Mouse (Mus musculus) layer of hippocampus, adult 9-11 months (tissue): ENCODE data around the gene Alg12.

ENCODE experiments used
- DNase-seq: peaks from one replicate; pipeline ENCODE4 v3.0.0; 2022

Gene Alg12

DNA sequence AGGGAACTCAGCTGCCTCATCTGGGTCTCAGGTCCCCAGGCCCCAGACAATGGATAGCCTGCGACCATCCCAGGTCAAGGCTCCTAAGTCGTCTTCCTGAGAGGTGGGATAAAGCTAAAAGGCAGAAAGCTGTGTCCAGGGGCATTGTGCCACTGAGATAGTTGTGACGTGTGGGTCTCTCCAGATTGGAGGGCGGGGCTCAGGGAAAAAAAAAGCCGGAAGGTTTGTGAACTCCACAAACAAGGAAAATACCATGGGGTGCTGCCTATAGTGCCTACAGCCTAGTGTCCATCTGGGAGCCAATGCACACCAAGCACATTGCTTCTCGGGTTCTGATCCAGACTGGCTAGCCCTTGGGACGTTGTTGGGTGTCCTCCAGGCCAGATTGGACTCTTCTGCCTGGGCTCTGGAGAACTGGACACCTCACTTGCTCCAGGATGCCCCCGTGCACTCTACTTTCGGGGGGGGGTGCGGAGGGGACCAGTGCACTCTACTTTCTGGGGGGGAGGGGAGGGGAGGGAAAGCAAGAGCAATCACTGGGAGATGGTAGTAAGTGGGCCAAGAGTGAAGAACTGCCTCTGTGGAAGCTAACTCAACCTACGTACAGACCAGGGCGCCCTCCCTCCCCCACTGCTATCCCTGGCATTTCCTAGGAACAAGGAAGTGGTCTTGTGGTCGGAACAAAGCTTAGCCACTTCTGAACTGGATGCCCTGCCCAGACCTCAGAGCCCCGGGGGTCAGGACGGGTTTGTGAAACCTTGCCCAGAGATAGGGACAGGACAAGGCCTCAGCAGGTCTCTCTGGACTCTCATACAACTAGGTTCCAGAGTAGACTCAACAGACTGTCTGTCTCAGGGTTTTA lies 36.1 kb upstream of the Alg12 start:
- DNase-seq, result no peak

DNA sequence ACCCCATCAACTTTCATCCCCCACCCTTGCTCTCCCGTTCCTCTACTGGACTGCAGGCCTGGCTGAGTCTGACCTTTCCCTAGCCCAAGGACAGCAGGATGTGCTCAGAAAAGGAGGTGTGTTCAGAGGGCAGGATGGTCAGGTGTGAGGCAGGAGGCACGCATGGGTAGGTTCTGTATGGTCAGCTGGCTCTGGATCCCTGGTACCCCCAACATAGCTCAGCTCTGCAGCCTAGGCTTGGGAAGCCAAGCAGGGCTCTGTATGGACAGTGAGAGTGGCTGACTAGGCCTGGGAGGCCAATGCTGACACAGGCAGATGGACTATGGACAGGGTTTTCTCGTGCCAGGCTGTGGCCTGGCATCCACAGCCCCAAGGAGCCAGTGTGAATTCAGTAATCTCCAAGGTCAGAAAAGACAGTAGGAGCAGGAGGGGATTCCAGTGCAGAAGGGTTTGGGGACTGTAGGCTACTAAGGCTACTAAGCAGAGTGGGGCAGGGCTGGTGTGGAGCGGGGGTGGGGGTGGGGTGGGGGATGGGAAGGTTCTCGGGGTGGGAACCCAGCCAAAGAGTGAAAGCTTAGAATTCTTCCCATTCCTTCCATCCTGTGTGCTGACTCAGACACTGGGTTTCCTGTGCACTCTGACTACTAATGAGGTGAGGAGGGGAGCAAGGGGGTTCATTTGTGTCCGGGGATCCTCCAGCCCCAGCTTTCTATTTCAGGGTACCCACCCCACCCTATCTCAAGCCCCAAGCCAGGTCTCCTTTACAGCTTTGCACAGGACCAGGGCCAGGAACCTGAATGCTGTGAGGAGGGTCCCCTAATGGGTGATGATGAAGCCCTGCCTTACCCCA lies 35.2 kb upstream of the Alg12 start:
- DNase-seq, result no peak

GRCm38 (mm10) chr15:88853106-88853505 lies 34.0 kb upstream of the Alg12 start:
- no peak for DNase-seq

DNA sequence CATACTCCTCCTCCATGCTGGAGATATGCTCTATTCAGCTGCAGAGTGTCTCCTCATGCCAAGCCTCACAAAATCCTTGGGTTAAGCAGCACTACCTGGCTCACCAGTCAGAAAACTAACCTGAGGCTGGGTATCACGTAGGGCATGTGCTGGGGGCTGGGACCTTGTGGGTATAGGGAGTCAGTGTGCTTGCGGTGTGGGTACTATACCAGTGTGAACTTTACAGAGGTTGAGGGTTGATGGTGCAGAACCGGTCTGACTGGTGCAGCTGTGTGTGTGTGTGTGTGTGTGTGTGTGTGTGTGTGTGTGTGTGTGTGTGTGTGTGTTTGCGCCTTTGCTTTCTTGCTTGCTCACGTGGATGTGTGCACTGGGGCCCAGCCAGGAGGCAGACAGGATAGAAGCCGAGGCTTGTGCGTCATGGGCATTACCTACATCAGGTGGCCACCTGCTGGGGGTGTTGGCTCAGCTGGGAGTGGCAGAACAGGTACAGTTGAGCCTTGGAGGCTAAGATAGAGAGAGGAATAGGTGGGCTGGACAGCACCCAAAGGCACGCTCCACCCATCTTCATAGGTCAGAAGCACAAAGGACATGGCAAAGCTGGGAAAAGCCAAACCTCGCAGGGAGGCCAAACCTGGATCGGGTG lies 32.5 kb upstream of the Alg12 start:
- no peak for DNase-seq

- no peak for DNase-seq
These were observed 32.0 kb upstream of the Alg12 start for GRCm38 (mm10) chr15:88851076-88851475.

GRCm38 (mm10) chr15:88850146-88850826 lies 31.2 kb upstream of the Alg12 start:
- peak; percentile 93 for DNase-seq

DNA sequence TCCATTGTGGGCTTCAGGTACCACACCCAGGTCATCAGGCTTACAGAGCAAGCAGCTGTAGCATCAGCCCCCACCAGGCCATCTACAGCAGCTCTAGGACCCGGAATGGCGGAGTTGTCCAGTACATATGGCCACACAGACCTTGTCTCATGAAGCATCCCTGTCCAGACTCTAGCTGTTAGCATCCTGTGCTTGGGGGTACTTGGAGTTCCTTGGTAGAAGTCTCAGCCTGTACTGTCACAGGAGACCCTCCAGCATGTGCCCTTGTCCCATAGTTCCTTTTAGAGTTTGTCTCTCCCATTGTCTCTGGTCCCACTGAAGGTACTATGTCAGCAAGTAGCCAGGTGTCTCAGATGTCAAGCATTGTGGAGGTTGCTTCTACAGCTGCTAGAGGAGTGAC lies 30.5 kb upstream of the Alg12 start:
- DNase-seq, result no peak

DNA sequence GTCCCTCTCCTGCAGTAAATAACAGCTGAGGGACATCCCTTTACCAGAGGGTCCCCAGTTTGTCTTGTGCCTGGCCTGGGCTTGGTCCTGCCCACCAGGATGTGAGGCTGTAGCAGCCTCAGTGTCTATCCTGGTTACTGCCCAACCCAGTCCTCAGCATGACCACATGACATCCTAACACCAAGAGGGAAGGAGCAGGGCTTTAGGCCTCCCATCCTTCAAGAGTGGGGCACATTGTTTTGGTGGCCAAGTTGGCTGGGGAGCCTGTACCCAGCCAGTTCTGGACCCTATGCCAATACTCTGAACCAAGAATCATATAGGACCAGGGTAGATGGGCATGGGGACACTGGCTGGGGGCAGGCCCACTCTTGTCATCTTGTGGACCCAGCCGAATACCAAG lies 29.5 kb upstream of the Alg12 start:
- no peak for DNase-seq

- no peak for DNase-seq
These were observed 25.8 kb upstream of the Alg12 start for GRCm38 (mm10) chr15:88844966-88845365.

DNA sequence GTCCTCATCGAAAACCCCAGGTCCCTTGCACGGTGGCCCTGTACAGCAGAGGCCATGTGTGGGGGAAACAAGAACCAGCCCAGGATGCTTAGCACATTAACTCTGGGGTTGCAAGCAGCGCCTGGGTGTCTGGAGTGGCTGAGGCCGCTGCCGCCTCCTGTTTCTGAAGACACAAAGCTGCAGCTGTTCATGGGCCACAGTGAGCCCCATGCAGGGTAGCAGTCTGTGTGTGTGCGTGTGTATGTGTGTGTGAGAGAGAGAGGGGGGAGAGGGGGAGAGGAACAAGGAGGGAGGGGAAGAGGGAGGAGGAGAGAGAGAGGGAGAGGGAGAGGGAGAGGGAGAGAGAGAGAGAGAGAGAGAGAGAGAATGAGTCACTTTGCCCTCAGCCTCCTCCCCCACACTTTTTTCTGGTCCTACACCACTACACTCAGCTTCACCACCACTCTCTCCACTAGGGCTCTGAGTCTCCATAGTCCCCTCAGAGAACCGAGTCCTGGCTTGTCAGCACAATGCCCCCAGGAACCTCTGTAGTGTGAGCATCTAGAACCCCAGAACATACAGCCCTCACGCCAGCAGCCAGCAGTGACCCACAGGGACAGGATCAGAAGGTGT lies 24.5 kb upstream of the Alg12 start:
- DNase-seq, result peak; percentile 82

- DNase-seq, result no peak
These were observed 23.2 kb upstream of the Alg12 start for GRCm38 (mm10) chr15:88842300-88842673.

- no peak for DNase-seq
These were observed 22.6 kb upstream of the Alg12 start for GRCm38 (mm10) chr15:88841580-88842299.

GRCm38 (mm10) chr15:88841160-88841559 lies 22.0 kb upstream of the Alg12 start:
- DNase-seq, result no peak

DNA sequence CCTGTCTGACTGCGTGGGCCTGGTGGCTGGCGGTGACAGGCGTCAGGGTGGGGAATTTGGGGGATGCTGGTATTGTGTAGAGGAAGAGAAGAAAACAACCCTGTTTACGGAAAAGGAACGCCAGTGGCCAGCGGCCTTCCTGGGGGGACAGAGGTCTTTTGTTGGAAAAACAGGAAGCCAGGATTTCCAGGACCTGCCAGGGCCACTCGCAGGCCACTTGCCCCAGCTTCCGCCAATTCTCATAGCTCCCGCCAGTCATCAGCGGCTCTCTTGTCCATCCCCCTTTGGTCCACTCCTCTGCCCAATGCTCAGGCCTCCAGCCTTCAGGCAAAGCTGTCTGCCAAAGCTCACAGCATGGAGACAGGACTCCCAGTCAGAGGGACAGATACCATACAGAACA lies 21.0 kb upstream of the Alg12 start:
- DNase-seq, result peak; percentile 71

DNA sequence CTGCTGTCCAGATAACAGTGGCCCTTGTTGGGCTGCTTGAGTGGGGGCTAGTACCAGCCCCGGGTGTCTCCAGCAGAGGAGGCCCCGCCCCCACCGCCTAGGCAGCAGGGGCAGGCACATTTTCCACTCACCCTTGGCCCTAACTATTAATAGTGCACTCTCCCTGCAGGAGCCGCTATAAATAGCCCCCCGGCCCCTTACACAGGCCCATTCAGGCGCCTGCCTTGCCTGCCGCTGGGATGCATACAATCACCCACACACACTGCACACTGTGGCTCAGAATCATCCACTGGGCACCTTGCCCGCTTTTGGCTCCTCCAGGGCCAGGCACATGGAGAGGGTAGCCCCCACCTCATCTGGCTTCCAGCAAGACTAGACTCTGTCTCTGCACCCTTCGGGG lies 20.2 kb upstream of the Alg12 start:
- peak; percentile 93 for DNase-seq

DNA sequence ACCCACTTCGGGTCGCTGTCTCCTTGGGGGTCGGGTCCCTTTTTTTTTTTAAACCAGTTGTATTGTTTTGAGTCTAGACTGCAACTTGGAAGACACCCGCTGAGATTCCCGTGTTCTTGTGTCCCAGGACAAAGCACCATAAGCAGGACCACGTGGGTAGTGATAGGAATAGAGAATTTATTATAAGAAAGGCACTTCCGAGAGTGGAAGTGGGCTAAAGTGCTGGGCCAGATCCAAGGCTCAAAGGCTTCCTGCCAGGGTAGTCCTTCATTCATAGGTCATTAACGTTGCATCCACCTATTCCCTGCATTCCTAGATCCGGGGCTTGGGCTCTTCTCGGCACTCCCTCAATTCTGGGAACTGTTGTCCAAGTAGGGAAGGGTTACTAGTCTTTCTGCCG lies 18.9 kb upstream of the Alg12 start:
- DNase-seq, result no peak

GRCm38 (mm10) chr15:88837199-88837932 lies 18.2 kb upstream of the Alg12 start:
- DNase-seq, result peak; percentile 77

- DNase-seq, result no peak
These were observed 17.5 kb upstream of the Alg12 start for GRCm38 (mm10) chr15:88836571-88836970.

- no peak for DNase-seq
These were observed 16.9 kb upstream of the Alg12 start for GRCm38 (mm10) chr15:88836031-88836430.

DNA sequence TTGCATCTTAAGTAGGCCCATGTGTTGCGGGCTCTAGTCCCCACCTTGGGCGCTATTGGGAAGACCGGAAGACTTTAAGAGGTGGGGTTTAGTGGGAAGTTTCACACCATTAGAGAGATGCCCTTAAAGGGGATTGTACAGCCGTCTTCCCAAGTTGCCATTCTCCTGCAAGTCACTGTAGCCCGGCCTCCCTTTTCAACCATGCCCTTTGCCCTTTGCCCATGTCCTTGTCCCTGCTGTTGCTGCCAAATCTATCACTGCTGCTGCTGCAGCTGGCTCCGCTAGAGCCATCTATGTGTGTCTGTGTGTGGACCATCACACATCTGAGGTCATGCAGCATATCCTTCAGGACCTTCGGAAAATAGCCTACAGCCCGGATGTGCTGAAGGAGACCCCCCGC lies 13.4 kb upstream of the Alg12 start:
- DNase-seq, result no peak

DNA sequence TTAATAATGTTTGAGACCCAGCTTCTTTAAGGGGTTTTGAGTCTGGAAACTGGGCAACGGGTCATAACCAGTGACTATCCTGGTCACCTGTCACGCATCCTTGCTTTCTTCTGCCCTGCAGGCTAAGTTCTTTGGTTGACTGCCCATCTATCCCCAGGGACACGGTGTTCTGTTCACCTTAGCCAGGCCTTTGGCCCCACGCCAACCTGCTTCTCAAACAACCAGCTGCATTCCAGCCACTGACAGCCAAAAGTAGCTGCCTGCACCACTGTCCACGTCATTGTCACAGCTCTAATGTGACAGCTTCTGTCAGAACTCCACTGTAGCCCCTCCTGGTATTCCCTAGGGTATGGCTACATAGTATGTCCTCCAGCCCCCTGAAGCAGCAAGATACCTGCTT lies 12.4 kb upstream of the Alg12 start:
- no peak for DNase-seq
